Mouse (Mus musculus) limb, embryonic 11.5 days (tissue): ENCODE measurements around the gene Gm973. TPM values are rescaled to one million over a fixed set of nuclear protein-coding genes. Genes with fewer than 3 reads are reported as not detected.
A peak's percentile ranks its signal among the peaks of the same experiment; 100 is the strongest.

Experiments used
- ATAC-seq: fragments of 200-750 bp; cut with Nextera tagmentation; 2 replicates; pipeline ENCODE4 v1.8.0; 2017; ENCODE audit warnings: low read depth; ENCODE audit not compliant: insufficient number of reproducible peaks, low FRiP score, low TSS enrichment
- DNase-seq: peaks from one replicate; pipeline ENCODE4 v3.0.0-alpha.2; 2015; ENCODE audit warnings: low spot score
- H3K27ac ChIP-seq: fragments of 300-500 bp; sonication (generic); replicated peaks from 2 replicates; pipeline ENCODE4 v1.5.1; 2014; ENCODE audit warnings: low read depth, mild to moderate bottlenecking, low read length
- H3K27me3 ChIP-seq: fragments of 300-500 bp; sonication (generic); 2 replicates; pipeline ENCODE4 v1.6.1; 2014; ENCODE audit warnings: mild to moderate bottlenecking, low read length, mixed read lengths; ENCODE audit not compliant: control insufficient read depth, insufficient read depth
- H3K36me3 ChIP-seq: fragments of 300-500 bp; sonication (generic); 2 replicates; pipeline ENCODE4 v1.6.1; 2014; ENCODE audit warnings: mild to moderate bottlenecking, low read length, moderate library complexity, mixed read lengths; ENCODE audit not compliant: control insufficient read depth, insufficient read depth
- H3K4me1 ChIP-seq: fragments of 300-500 bp; sonication (generic); 2 replicates; pipeline ENCODE4 v1.6.1; 2014; ENCODE audit warnings: low read length, mixed read lengths; ENCODE audit not compliant: control insufficient read depth, insufficient read depth
- H3K4me2 ChIP-seq: fragments of 300-500 bp; sonication (generic); 2 replicates; pipeline ENCODE4 v1.6.1; 2014; ENCODE audit warnings: low read depth, mild to moderate bottlenecking, moderate library complexity; ENCODE audit not compliant: severe bottlenecking
- H3K4me3 ChIP-seq: fragments of 300-500 bp; sonication (generic); 2 replicates; pipeline ENCODE4 v1.5.1; 2014; ENCODE audit warnings: low read depth, low read length
- H3K9ac ChIP-seq: fragments of 300-500 bp; sonication (generic); 2 replicates; pipeline ENCODE4 v1.6.1; 2014; ENCODE audit warnings: mild to moderate bottlenecking, low read length
- H3K9me3 ChIP-seq: fragments of 300-500 bp; sonication (generic); 2 replicates; pipeline ENCODE4 v1.6.1; 2016; ENCODE audit warnings: low read length; ENCODE audit not compliant: control insufficient read depth
- WGBS: fragments of 180-500 bp; shearing (Covaris S2); extraction: QIAGEN DNeasy Blood & Tissue Kit; methylation state at CpG from one replicate; pipeline ENCODE4 v1.1.7; 2014; 5-methylcytosine and 5-hydroxymethylcytosine counted together
- polyA plus RNA-seq: library from polyadenylated mRNA; unstranded; fragments of >200 nt; fragmentation: Nextera tagmentation; extraction: Ambion mirVana; gene quantifications from 2 replicates; pipeline ENCODE4 v1.2.1, GENCODE M21; 2014

Gm973 gene
- polyA plus RNA-seq, 1 experiment from 2014 or later = 0.51 TPM

DNA sequence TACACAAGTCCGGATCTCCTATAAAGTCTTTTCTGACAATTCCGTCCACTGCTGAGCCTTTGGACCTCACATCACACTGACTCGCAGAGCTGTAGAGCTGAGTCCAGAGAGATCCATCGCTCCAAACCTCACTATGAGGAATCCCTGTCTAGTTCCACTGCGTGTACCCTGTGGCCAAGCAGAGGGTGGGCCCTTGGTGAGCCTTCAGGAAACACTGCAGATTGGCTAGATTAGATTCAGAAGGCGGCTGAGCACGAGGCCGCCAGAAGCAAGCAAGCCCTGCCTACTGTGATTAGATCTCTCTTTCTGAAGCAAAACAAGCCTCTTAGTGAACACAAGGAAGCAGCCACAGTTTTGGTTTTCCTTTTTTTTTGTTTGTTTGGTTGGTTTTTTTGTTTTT lies 27.8 kb downstream of the Gm973 start:
- Histone ChIP-seq H3K27ac (no peak overlapping the region), H3K27me3 (no peaks in the 10 kb centered on the region), H3K9me3 (no peaks in the 10 kb centered on the region), H3K4me1 (peaks cover 2% of the 10 kb centered on the region; the same call in 1 of the 2 replicates), H3K4me2 (no peak overlapping the region), H3K9ac (no peak overlapping the region), H3K36me3 (no peaks in the 10 kb centered on the region), H3K4me3 (no peak overlapping the region)
- 75% methylated on average over 8 of the region's 8 CpGs for WGBS
- no peak for ATAC-seq
- DNase-seq = no peak

GRCm38 (mm10) chr1:59548486-59548885 lies 32.4 kb downstream of the Gm973 start:
- no peak overlapping the region for H3K9ac ChIP-seq
- H3K4me2 ChIP-seq = no peak overlapping the region
- no peaks in the 10 kb centered on the region for H3K9me3 ChIP-seq
- no peaks in the 10 kb centered on the region for H3K36me3 ChIP-seq
- WGBS = 83% methylated on average over 5 of the region's 5 CpGs
- H3K4me1 ChIP-seq = peaks cover 10% of the 10 kb centered on the region; the same call in 1 of the 2 replicates
- no peak overlapping the region for H3K4me3 ChIP-seq
- no peak for ATAC-seq
- no peaks in the 10 kb centered on the region for H3K27me3 ChIP-seq
- H3K27ac ChIP-seq = peak overlapping the region; percentile 48
- DNase-seq = no peak

DNA sequence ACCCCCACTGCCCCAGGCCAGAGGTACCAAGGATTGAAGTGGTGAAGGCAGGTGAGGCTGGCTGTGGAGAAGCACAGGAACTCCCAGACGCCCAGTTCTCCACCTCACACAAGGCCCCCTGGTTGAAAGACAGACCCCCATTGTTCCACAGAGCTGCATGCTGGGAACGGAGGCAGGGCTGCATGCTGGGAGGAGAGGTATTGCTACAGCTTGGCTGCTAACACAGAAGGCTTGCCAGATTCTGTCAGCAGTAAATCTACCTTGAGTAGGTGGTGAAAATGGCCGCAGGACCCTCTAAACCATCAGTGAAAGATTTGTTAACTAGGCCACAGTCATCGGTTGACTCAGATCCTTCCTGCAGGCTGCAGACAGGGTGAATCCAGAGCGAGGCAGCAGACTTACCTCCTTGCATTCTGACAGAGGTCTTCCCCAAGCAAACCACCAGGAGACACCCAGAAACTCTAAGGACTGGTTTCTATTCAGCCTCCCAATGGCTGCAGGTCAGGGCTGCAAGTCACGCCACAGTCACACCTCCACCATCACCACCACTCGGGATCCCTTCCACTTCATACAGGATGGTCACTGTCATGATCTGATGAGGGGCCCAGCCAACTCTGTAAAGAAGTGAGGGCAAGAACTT lies 33.1 kb downstream of the Gm973 start:
- WGBS = 52% methylated on average over 7 of the region's 7 CpGs
- DNase-seq (peak; percentile 66), ATAC-seq (peak; percentile 84)
- Histone ChIP-seq H3K9ac (no peak overlapping the region), H3K9me3 (no peaks in the 10 kb centered on the region), H3K27me3 (no peaks in the 10 kb centered on the region), H3K4me2 (no peak overlapping the region), H3K36me3 (no peaks in the 10 kb centered on the region), H3K4me1 (peaks cover 13% of the 10 kb centered on the region; the same call in 1 of the 2 replicates), H3K27ac (peak overlapping the region; percentile 48), H3K4me3 (no peak overlapping the region)

DNA sequence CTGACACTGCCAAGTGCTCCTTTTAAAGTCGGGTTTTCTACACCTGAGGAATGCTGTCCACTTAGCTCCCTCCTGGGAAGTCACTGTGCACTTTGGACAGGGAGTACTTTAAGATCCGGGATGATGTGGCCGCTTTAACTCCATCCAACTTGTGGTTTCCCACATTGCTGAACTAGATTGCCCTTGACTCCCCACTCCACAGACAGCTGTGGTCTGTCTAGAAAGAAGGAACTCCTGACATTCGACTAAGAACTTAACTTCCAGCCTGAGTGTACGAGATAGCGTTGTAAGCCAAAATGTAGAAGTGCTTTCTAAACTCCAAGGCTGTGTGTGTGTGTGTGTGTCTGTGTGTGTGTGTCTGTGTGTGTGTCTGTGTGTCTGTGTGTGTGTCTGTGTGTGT lies 34.2 kb downstream of the Gm973 start:
- Histone ChIP-seq H3K4me3 (no peak overlapping the region), H3K4me2 (no peak overlapping the region), H3K27me3 (no peaks in the 10 kb centered on the region), H3K4me1 (peaks cover 13% of the 10 kb centered on the region; the same call in 1 of the 2 replicates), H3K36me3 (no peaks in the 10 kb centered on the region), H3K9ac (no peak overlapping the region), H3K9me3 (no peaks in the 10 kb centered on the region), H3K27ac (no peak overlapping the region)
- no peak for DNase-seq
- 81% methylated on average over 6 of the region's 6 CpGs for WGBS
- no peak for ATAC-seq

DNA sequence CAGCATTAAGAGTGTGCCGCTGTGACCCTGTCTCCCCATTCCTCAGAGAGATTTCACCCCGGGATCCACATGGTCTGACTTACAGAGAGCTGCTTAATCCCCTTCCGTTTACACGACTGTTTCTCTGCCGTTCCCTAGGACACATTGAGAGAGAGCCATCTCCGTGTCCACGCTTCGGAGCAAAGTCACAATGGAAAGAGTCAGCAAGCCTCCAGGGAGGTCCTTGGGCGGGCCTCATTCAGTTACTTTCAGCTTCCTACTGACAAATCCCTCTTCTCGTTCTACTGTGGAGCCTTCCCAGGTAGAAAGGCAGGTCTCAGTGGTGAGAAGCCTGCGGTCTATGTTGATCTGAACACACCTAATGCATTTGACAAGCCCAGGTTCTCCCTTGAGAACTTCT lies 34.9 kb downstream of the Gm973 start:
- DNase-seq = no peak
- Histone ChIP-seq H3K4me1 (peaks cover 13% of the 10 kb centered on the region; the same call in 1 of the 2 replicates), H3K27ac (no peak overlapping the region), H3K9ac (no peak overlapping the region), H3K9me3 (no peaks in the 10 kb centered on the region), H3K36me3 (no peaks in the 10 kb centered on the region), H3K4me3 (no peak overlapping the region), H3K4me2 (no peak overlapping the region), H3K27me3 (no peaks in the 10 kb centered on the region)
- ATAC-seq = no peak
- WGBS = 77% methylated on average over 11 of the region's 11 CpGs

DNA sequence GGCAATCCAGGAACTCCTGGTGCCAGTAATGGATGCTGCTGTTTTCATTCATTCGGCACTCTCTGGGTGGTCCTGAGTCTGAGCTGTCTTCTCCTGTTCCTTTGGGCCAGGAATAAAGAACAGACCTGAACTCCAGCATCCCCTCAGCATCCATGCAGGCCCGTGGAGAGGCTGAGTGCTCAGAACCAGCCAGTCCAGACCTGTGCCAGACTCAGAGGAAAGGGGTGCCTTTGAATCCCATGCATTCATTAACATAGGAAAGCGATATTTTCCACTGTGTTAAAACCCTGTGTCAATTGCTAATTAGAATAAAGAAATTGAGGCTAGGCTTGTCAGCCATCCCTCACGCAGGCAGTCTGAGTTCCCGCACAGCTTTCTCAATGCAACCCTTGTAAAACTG lies 37.6 kb downstream of the Gm973 start:
- H3K9me3 ChIP-seq = no peaks in the 10 kb centered on the region
- no peak overlapping the region for H3K27ac ChIP-seq
- H3K4me2 ChIP-seq = no peak overlapping the region
- ATAC-seq (no peak), DNase-seq (no peak)
- H3K4me3 ChIP-seq = no peak overlapping the region
- H3K4me1 ChIP-seq = peaks cover 13% of the 10 kb centered on the region; the same call in 1 of the 2 replicates
- 53% methylated on average over 5 of the region's 5 CpGs for WGBS
- H3K9ac ChIP-seq = no peak overlapping the region
- no peaks in the 10 kb centered on the region for H3K36me3 ChIP-seq
- H3K27me3 ChIP-seq = no peaks in the 10 kb centered on the region

DNA sequence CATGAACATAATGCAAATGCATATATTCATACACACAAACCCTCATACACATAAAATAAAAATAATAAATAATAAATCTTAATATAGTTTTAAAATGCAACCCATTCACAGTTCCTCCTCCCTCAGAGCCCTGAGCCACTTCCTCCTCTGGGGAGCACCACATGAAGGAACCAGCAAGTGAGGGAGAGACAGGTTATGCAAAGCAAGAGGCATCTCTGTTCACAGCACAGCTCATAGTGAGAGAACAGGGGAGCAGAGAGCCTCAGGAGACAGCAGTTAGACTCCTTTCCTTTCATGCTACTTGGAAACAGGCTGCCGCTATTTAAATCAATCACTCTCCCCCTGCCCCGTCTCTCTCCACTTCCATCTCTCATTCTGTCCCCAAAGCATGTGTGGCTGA lies 47.5 kb downstream of the Gm973 start:
- Histone ChIP-seq H3K9me3 (no peaks in the 10 kb centered on the region), H3K4me3 (no peak overlapping the region), H3K4me1 (0 out of 2 replicates have a peak, but pooled peaks cover 6% of the 10 kb centered on the region), H3K9ac (no peak overlapping the region), H3K36me3 (no peaks in the 10 kb centered on the region), H3K4me2 (no peak overlapping the region), H3K27ac (no peak overlapping the region), H3K27me3 (no peaks in the 10 kb centered on the region)
- DNase-seq = no peak
- ATAC-seq = no peak
- WGBS = 70% methylated on average over 2 of the region's 2 CpGs

DNA sequence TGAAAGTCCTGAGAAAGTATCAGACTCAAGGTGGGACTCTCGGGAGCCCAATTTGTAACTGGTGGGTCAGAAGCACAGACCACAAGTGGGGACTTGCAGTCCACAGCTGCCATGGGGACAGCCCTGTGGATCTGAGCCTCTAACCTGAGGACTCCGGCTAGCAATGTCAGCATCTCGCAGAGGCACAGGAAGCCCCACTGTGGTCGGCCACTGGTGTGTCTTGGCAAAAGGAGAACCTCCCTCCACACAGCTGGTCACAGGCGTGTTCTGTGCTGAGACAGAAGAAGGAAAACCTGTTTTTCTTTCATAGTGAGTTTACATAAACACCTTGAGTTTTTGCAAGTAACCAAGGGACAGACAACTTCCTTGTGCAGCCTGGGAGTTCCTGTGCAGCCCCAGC lies 49.7 kb downstream of the Gm973 start:
- no peak overlapping the region for H3K4me3 ChIP-seq
- no peak for DNase-seq
- H3K27ac ChIP-seq = no peak overlapping the region
- 82% methylated on average over 5 of the region's 5 CpGs for WGBS
- no peaks in the 10 kb centered on the region for H3K27me3 ChIP-seq
- no peak for ATAC-seq
- H3K4me1 ChIP-seq = 0 out of 2 replicates have a peak, but pooled peaks cover 6% of the 10 kb centered on the region
- no peaks in the 10 kb centered on the region for H3K9me3 ChIP-seq
- no peak overlapping the region for H3K4me2 ChIP-seq
- no peak overlapping the region for H3K9ac ChIP-seq
- no peaks in the 10 kb centered on the region for H3K36me3 ChIP-seq

DNA sequence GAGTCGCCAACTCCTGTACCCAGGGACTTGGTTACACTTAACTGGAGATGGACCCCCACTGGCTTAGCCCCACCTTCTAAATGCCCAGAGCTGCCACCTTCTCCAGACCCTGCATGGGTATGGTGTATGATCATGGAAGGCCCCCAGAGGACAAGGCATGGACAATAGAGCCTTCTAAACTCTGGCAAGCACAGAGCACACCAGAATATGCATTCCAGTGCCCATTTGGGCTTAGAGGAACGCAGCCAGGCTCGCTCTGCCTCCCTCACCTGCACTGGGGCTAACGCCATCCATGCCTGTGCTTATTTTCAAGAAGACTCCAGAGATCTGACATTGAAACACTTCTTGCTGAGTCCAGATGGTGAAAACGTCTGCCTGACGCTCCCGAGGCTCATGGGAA lies 50.2 kb downstream of the Gm973 start:
- no peak overlapping the region for H3K4me3 ChIP-seq
- H3K9ac ChIP-seq = no peak overlapping the region
- H3K27me3 ChIP-seq = no peaks in the 10 kb centered on the region
- no peak overlapping the region for H3K27ac ChIP-seq
- H3K4me1 ChIP-seq = 0 out of 2 replicates have a peak, but pooled peaks cover 6% of the 10 kb centered on the region
- no peaks in the 10 kb centered on the region for H3K9me3 ChIP-seq
- 76% methylated on average over 7 of the region's 7 CpGs for WGBS
- H3K4me2 ChIP-seq = no peak overlapping the region
- no peaks in the 10 kb centered on the region for H3K36me3 ChIP-seq
- DNase-seq = no peak
- no peak for ATAC-seq
